Mouse (Mus musculus): ENCODE measurements at regions not wholly inside any gene's neighbourhood (a gene's known extent, or its start where the extent isn't known, plus 50 kb on each side); places are given as distances from the start of the nearest gene placed in this dataset.

DNA sequence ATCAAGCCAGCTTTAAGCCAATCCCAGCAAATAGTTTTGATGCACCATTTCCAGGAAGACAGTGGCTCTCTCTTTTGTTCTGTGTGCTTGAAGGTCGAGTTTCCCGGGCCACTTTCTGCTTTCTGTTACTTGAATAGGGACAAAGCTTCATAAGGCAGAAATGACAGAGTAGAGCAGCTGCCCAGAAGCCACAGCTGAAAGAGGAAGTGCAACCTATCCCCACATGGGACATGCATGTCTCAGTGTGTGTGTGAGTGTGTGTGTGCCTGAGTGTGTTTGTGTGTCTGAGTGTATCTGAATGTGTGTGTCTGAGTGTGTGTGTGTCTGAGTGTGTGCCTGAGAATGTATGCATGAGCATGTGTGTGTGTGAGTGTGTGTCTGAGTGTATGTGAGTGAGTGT lies 120.2 kb upstream of the Rreb1 start:
- Histone ChIP-seq H3K9me3 (replicated peaks; ENCODE audit: low read length) (no peaks in the 10 kb centered on the region), H3K79me2 (replicated peaks; ENCODE audit: control insufficient read depth, extremely low read depth, insufficient read depth, poor library complexity, severe bottlenecking) (no peaks in the 10 kb centered on the region), H3K27ac (ENCODE audit: insufficient read depth, low read depth) (peak overlapping the region; percentile 73), H3K27me3 (replicated peaks) (no peaks in the 10 kb centered on the region), H3K9ac (ENCODE audit: insufficient read depth, low read depth) (peak overlapping the region; percentile 41; the same call in 1 of the 2 replicates), H3K36me3 (replicated peaks in 1 of 2; ENCODE audit: control insufficient read depth in 1 of 2, insufficient read depth in 1 of 2, low read length in 1 of 2) (no peaks in the 10 kb centered on the region), H3K4me2 (ENCODE audit: insufficient read depth, low read depth, poor library complexity, severe bottlenecking) (peak overlapping the region; percentile 99), H3K4me1 (ENCODE audit: control insufficient read depth in 1 of 2, insufficient read depth in 2 of 2) (peaks cover 31 to 58% of the 10 kb centered on the region in 2 experiments), H3K4me3 (replicated peaks in 1 of 3; ENCODE audit: low read depth in 2 of 3, low read length in 2 of 3, poor library complexity in 1 of 3) (peak overlapping the region in 1 of 3 experiments; percentile 29)
- in situ Hi-C loops (cut with MboI; ENCODE audit: low pct_ligation_motif_present, low pct_unique_long_range_greater_than_20kb, low sequenced_read_pairs): no loop called here
- dilution Hi-C loops (cut with MboI; ENCODE audit: extremely low pct_ligation_motif_present, extremely low pct_unique_long_range_greater_than_20kb, low sequenced_read_pairs): no loop called here
- DNase-seq (ENCODE audit: extremely low read depth): peak; percentile 91
- peak; percentile 98 for TF ChIP-seq TCF12 (IDR thresholded peaks at IDR 0.05; ENCODE audit: low read depth, low read length)
- TF ChIP-seq JUND (conservative IDR thresholded peaks at IDR 0.05; ENCODE audit: low read depth, low read length): peak; percentile 55
- no peak for TF ChIP-seq USF2 (conservative IDR thresholded peaks at IDR 0.05; ENCODE audit: low read depth, low read length)
- peak; percentile 67; the same call in 1 of the 2 replicates for TF ChIP-seq JUN (IDR thresholded peaks at IDR 0.05; ENCODE audit: insufficient read depth, low read depth, low read length)
- TF ChIP-seq RAD21 (IDR thresholded peaks at IDR 0.05; ENCODE audit: low read depth, low read length): peak; percentile 6
- peak; percentile 91 for TF ChIP-seq ETS1 (conservative IDR thresholded peaks at IDR 0.05; ENCODE audit: low read depth, low read length)
- TF ChIP-seq NELFE (IDR thresholded peaks at IDR 0.05; ENCODE audit: low read depth, low read length): 0 out of 2 replicates have a peak, but pooled peaks have one; percentile 26
- TF ChIP-seq ZNF384 (IDR thresholded peaks at IDR 0.05; ENCODE audit: low read depth, low read length): 0 out of 2 replicates have a peak, but pooled peaks have one; percentile 47
- no peak for TF ChIP-seq ZC3H11A (IDR thresholded peaks at IDR 0.05; ENCODE audit: low read depth, low read length)
- peak; percentile 89 for TF ChIP-seq BHLHE40 (IDR thresholded peaks at IDR 0.05; ENCODE audit: low read depth, low read length)
- peak; percentile 87 for TF ChIP-seq MEF2A (IDR thresholded peaks at IDR 0.05; ENCODE audit: borderline replicate concordance, low read depth, low read length)
- TF ChIP-seq ELF1 (IDR thresholded peaks at IDR 0.05; ENCODE audit: low read depth, low read length): peak; percentile 67
- peak; percentile 97 for TF ChIP-seq RCOR1 (conservative IDR thresholded peaks at IDR 0.05; ENCODE audit: low read depth, low read length)
- TF ChIP-seq PAX5 (IDR thresholded peaks at IDR 0.05; ENCODE audit: low read length): no peak
- peak; percentile 71; the same call in 1 of the 2 replicates for TF ChIP-seq MAFK (IDR thresholded peaks at IDR 0.05; ENCODE audit: insufficient replicate concordance, low read length)
- TF ChIP-seq IRF4 (IDR thresholded peaks at IDR 0.05; ENCODE audit: low read depth, low read length): peak; percentile 99
- TF ChIP-seq TBP (conservative IDR thresholded peaks at IDR 0.05; ENCODE audit: low read depth, low read length): no peak
- TF ChIP-seq EP300 (IDR thresholded peaks at IDR 0.05; ENCODE audit: low read length): peak; percentile 100
- no peak for TF ChIP-seq KAT2A (IDR thresholded peaks at IDR 0.05; ENCODE audit: insufficient replicate concordance, low read length)
- no peak for TF ChIP-seq CHD1 (IDR thresholded peaks at IDR 0.05; ENCODE audit: low read depth, low read length)
- 0 out of 2 replicates have a peak, but pooled peaks have one; percentile 12 for TF ChIP-seq E2F4 (IDR thresholded peaks at IDR 0.05; ENCODE audit: insufficient replicate concordance, low read depth, low read length)
- TF ChIP-seq MXI1 (IDR thresholded peaks at IDR 0.05; ENCODE audit: low read depth, low read length): no peak; the same call in 1 of the 2 replicates
- TF ChIP-seq GABPA (IDR thresholded peaks at IDR 0.05; ENCODE audit: insufficient replicate concordance, low read depth, low read length): no peak
- peak; percentile 92 for TF ChIP-seq MAZ (IDR thresholded peaks at IDR 0.05; ENCODE audit: low read depth, low read length)
- no peak for TF ChIP-seq HCFC1 (IDR thresholded peaks at IDR 0.05; ENCODE audit: low read depth, low read length)
- TF ChIP-seq NRF1 (IDR thresholded peaks at IDR 0.05; ENCODE audit: low read depth, low read length): no peak; the same call in 1 of the 2 replicates
- peak; percentile 62 for TF ChIP-seq SIN3A (IDR thresholded peaks at IDR 0.05; ENCODE audit: low read length)
- TF ChIP-seq CHD2 (IDR thresholded peaks at IDR 0.05; ENCODE audit: low read length): peak; percentile 84
- no peak; the same call in 1 of the 2 replicates for TF ChIP-seq SMC3 (IDR thresholded peaks at IDR 0.05; ENCODE audit: low read depth, low read length)
- TF ChIP-seq MAX (IDR thresholded peaks at IDR 0.05; ENCODE audit: low read length): peak; percentile 81
- TF ChIP-seq USF1 (IDR thresholded peaks at IDR 0.05; ENCODE audit: low read depth, low read length): no peak
- peak; percentile 92 for TF ChIP-seq MYC (IDR thresholded peaks at IDR 0.05; ENCODE audit: low read depth, low read length)
